Mouse (Mus musculus) megakaryocyte, embryonic 14.5 days (primary cell): Measurements from ENCODE around the gene Klhl5.

Source experiments
- FLI1 ChIP-seq: IDR thresholded peaks from 2 replicates; pipeline ENCODE4 v1.6.1; 2012; ENCODE audit warnings: low read length, inconsistent platforms, mixed read lengths
- GATA1 ChIP-seq: IDR thresholded peaks from 3 replicates; pipeline ENCODE4 v1.6.1; 2012; ENCODE audit warnings: mixed read lengths, low read length, inconsistent platforms, borderline replicate concordance

DNA sequence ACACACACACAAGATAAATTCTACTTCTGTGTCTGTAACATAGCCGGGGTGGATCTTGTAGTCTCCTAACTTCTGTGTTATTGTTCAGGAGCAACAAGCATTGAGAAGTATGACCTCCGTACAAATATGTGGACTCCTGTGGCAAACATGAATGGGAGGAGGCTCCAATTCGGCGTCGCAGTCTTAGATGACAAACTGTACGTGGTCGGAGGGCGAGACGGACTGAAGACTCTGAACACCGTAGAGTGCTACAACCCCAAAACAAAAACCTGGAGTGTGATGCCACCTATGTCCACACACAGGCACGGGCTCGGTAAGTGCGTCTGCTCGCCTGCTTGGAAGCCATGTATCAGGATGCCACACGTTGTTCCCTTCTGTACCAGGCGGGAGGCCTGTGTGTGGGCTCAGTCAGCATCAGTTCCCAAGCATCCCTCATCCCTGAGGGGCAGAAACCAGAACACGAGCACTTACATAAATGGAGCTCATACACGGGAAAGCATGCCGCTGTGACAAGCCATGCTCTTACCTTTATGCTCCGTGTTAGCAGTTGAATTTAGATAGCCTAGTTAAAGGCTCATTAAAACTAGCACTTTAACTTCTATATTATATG is 51.5 kb downstream of the Klhl5 start:
- TF ChIP-seq GATA1 (no peak), FLI1 (no peak)
